Mouse (Mus musculus): Measurements from ENCODE around the gene Lrig2.

The Lrig2 gene

GRCm38 (mm10) chr3:104372374-104372773 lies 139.3 kb downstream of the Lrig2 start:
- in situ Hi-C loops (cut with MboI, MseI): no loop called here

- in situ Hi-C loops (cut with MboI, MseI): no loop called here
Observed at GRCm38 (mm10) chr3:104367912-104368311, 143.8 kb downstream of the Lrig2 start.

GRCm38 (mm10) chr3:104361814-104362213 lies 149.9 kb downstream of the Lrig2 start:
- in situ Hi-C loops (cut with MboI, MseI): no loop called here

GRCm38 (mm10) chr3:104360325-104360724 lies 151.4 kb downstream of the Lrig2 start:
- in situ Hi-C loops (cut with MboI, MseI): no loop called here

- in situ Hi-C loops (cut with MboI, MseI): no loop called here
Observed at GRCm38 (mm10) chr3:104359225-104360135, 152.2 kb downstream of the Lrig2 start.

GRCm38 (mm10) chr3:104358747-104359146 lies 153.0 kb downstream of the Lrig2 start:
- in situ Hi-C loops (cut with MboI, MseI): no loop called here

- in situ Hi-C loops (cut with MboI, MseI): no loop called here
Observed at GRCm38 (mm10) chr3:104356106-104356505, 155.6 kb downstream of the Lrig2 start.

GRCm38 (mm10) chr3:104353884-104354283 lies 157.8 kb downstream of the Lrig2 start:
- in situ Hi-C loops (cut with MboI, MseI): no loop called here

- in situ Hi-C loops (cut with MboI, MseI): no loop called here
Observed at GRCm38 (mm10) chr3:104352358-104353060, 159.2 kb downstream of the Lrig2 start.

- in situ Hi-C loops (cut with MboI, MseI): no loop called here
Observed at GRCm38 (mm10) chr3:104350253-104350945, 161.3 kb downstream of the Lrig2 start.

GRCm38 (mm10) chr3:104349847-104350228 lies 161.9 kb downstream of the Lrig2 start:
- in situ Hi-C loops (cut with MboI, MseI): no loop called here

GRCm38 (mm10) chr3:104349203-104349846 lies 162.4 kb downstream of the Lrig2 start:
- in situ Hi-C loops (cut with MboI, MseI): no loop called here

Data from regulatory T cell (primary cell).